Mouse (Mus musculus) midbrain, embryonic 14.5 days (tissue): ENCODE data around the gene Asdurf. TPM values are rescaled to one million over a fixed set of nuclear protein-coding genes. Genes with fewer than 3 reads are reported as not detected.
A peak's percentile ranks its signal among the peaks of the same experiment; 100 is the strongest.
"Not testable (repeated sequence)": the region's sequence is repeated elsewhere in the genome, so short reads cannot be mapped to it uniquely, and the experiment has no call there.

Source experiments
- ATAC-seq: fragments of 200-750 bp; cut with Nextera tagmentation; 2 replicates; pipeline ENCODE4 v1.8.0; 2017; ENCODE audit warnings: moderate number of reproducible peaks, moderate library complexity; ENCODE audit not compliant: low FRiP score, low TSS enrichment
- DNase-seq: peaks from one replicate; pipeline ENCODE4 v3.0.0-alpha.2; 2015
- H3K27ac ChIP-seq: fragments of 300-500 bp; sonication (generic); replicated peaks from 2 replicates; pipeline ENCODE4 v1.5.1; 2014; ENCODE audit warnings: mild to moderate bottlenecking, low read depth, low read length, moderate library complexity
- H3K27me3 ChIP-seq: fragments of 300-500 bp; sonication (generic); 2 replicates; pipeline ENCODE4 v1.6.1; 2014; ENCODE audit warnings: low read length, control low read depth, mixed read lengths; ENCODE audit not compliant: control insufficient read depth, insufficient read depth
- H3K36me3 ChIP-seq: fragments of 300-500 bp; sonication (generic); 2 replicates; pipeline ENCODE4 v1.6.1; 2014; ENCODE audit warnings: low read length, control low read depth; ENCODE audit not compliant: control insufficient read depth, insufficient read depth
- H3K4me1 ChIP-seq: fragments of 300-500 bp; sonication (generic); 2 replicates; pipeline ENCODE4 v1.6.1; 2014; ENCODE audit warnings: mild to moderate bottlenecking, antibody characterized with exemption, low read length, control low read depth; ENCODE audit not compliant: control insufficient read depth, insufficient read depth
- H3K4me2 ChIP-seq: fragments of 300-500 bp; sonication (generic); 2 replicates; pipeline ENCODE4 v1.6.1; 2014; ENCODE audit warnings: mild to moderate bottlenecking, low read length, moderate library complexity
- H3K4me3 ChIP-seq: fragments of 300-500 bp; sonication (generic); replicated peaks from 2 replicates; pipeline ENCODE4 v1.5.1; 2014; ENCODE audit warnings: low read depth, low read length
- H3K9ac ChIP-seq: fragments of 300-500 bp; sonication (generic); replicated peaks from 2 replicates; pipeline ENCODE4 v1.6.1; 2014; ENCODE audit warnings: mild to moderate bottlenecking, low read length, moderate library complexity
- H3K9me3 ChIP-seq: fragments of 300-500 bp; sonication (generic); 2 replicates; pipeline ENCODE4 v1.6.1; 2016; ENCODE audit warnings: low read length, control low read depth, mixed read lengths; ENCODE audit not compliant: control insufficient read depth
- WGBS: fragments of 180-500 bp; shearing (Covaris S2); extraction: QIAGEN DNeasy Blood & Tissue Kit; methylation state at CpG from one replicate; pipeline ENCODE4 v1.1.7; 2014; 5-methylcytosine and 5-hydroxymethylcytosine counted together
- polyA plus RNA-seq: library from polyadenylated mRNA; unstranded; fragments of >200 nt; fragmentation: Nextera tagmentation; extraction: Ambion mirVana; gene quantifications from 2 replicates; pipeline ENCODE4 v1.2.1, GENCODE M21; 2014

The Asdurf gene
- polyA plus RNA-seq: 9.4 and 11.5 TPM in 2 replicates

DNA sequence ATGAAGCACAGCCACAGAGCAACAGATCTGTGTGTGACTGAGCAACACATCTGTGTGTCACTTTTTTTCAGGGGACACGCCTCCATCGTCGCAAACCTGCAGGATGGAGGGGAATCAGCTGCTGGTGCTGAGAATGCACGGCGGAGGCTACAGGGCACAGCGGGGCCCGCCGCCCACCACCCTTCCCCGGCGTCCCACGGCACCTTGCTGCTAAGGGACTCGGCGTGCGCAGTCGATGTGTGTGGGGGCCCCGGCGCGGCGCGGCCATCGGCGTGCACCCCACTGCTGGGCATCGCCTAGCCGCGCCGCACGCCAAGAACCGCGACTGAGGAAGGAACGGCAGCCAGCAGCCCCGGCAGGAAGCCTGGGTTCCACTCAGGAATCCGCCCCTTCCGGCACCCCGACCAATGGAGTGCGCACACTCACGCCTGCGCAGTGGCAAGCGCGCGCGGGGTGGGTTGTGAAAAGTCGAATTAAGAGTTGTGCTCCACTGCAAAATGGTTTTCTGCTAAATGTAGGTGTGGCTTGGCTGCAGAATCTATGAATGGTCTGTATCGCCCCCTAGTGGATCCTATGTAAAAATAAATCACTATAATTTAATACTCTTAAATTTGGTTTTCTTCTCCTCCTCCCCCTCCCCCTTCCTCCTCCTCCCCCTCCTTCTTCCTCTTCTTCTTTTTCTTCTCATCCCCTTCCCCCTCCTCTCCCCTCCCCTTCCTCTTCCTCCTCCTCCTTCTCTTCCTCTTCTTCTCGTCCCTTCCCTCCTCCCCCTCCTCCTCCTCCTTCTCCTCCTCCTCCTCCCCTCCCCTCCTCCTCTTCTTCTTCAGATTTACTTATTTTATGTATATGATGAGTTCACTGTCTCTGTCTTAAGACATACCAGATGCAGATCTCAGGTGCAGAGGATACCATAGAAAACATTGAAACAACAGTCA is at the start of gene Asdurf, which contains the start of the genes Gm28551 and Asnsd1:
Gene Asdurf, minus strand, starts transcription at position 293 of the 935 bp plus-strand sequence.
Gene Gm28551, minus strand, starts transcription at position 341 of the 935 bp plus-strand sequence.
Gene Asnsd1, minus strand, starts transcription at position 426 of the 935 bp plus-strand sequence.
- WGBS: under 1% methylated on average over 44 of the region's 44 CpGs
- Histone ChIP-seq H3K4me2 (peak within 1 kb of the TSS; percentile 59), H3K9me3 (0 out of 2 replicates have a peak, but pooled peaks cover 4% of the 10 kb centered on the region), H3K4me3 (peak within 1 kb of the TSS; percentile 85), H3K9ac (peak within 1 kb of the TSS; percentile 91), H3K36me3 (peaks cover 14% of the 10 kb centered on the region), H3K27me3 (no peaks in the 10 kb centered on the region), H3K4me1 (peaks cover 6% of the 10 kb centered on the region; the same call in 1 of the 2 replicates), H3K27ac (peak within 1 kb of the TSS; percentile 90)
- peak; percentile 98 for DNase-seq
- peak; percentile 100 for ATAC-seq

GRCm38 (mm10) chr1:53393936-53394760 is 41.7 kb upstream of the Asdurf start:
- peak; percentile 5 for DNase-seq
- H3K36me3 ChIP-seq, H3K27ac ChIP-seq, ATAC-seq, H3K27me3 ChIP-seq, H3K9me3 ChIP-seq, H3K4me2 ChIP-seq, H3K4me3 ChIP-seq, H3K9ac ChIP-seq, H3K4me1 ChIP-seq: not testable (repeated sequence)
- WGBS: 33% methylated on average over 21 of the region's 21 CpGs

GRCm38 (mm10) chr1:53388762-53389161 is 36.3 kb upstream of the Asdurf start:
- H3K9me3 ChIP-seq: no peaks in the 10 kb centered on the region
- no peaks in the 10 kb centered on the region for H3K27me3 ChIP-seq
- WGBS: 93% methylated on average over 11 of the region's 14 CpGs
- no peak overlapping the region for H3K9ac ChIP-seq
- no peak for ATAC-seq
- no peak overlapping the region for H3K4me3 ChIP-seq
- H3K36me3 ChIP-seq: no peaks in the 10 kb centered on the region
- H3K4me2 ChIP-seq: no peak overlapping the region
- no peak overlapping the region for H3K27ac ChIP-seq
- H3K4me1 ChIP-seq: no peaks in the 10 kb centered on the region
- DNase-seq: no peak

DNA sequence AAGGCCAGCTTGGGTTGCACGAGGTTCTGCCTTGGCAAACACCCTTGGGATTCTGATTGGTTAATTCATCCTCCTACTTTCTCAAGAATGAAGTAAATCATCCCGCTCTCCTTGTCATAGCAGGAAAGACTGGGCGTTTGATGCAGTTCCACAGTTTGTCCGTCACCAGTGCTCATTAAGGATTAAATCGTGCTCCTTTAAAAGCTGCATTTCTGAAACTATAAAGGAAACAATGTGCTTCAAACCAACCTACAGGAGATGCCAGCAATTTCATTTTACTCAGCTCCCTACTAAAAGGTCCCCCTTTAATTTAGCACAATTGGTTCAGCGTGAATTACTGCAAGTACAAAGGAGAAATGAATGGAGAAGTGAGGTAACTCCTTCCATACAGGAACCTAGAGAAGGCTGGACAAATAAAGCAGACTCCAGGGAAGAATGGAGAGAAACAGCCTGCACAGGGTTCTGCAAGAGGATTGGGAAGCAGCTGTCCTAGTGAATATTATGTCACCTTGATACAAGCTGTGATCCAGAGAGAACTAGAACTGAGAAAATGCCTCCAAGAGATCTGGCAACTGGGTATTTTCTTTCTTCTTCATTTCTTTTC is 31.8 kb upstream of the Asdurf start:
- Histone ChIP-seq H3K36me3 (no peaks in the 10 kb centered on the region), H3K4me2 (no peak overlapping the region), H3K27me3 (no peaks in the 10 kb centered on the region), H3K9ac (no peak overlapping the region), H3K9me3 (no peaks in the 10 kb centered on the region), H3K27ac (no peak overlapping the region), H3K4me1 (no peaks in the 10 kb centered on the region), H3K4me3 (no peak overlapping the region)
- DNase-seq (no peak), ATAC-seq (no peak)
- 78% methylated on average over 6 of the region's 6 CpGs for WGBS

DNA sequence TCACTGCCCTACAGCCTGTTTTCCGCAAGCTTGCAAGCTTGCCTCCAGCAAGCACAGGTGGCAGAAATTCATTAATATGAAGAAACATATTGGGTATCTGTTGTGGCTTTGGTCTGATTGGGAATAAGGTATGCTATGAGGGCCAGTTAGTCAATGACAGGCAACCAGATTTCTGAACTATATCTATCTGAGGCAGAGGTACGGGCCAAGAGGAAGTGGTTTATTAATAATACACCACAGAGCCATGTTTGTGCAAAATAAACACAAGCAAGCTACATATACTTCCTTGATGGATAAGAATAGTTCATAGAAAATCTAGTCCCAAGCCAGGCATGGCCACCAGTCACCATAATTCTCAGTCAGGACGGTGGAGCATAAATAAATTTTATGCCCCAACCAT is 25.3 kb upstream of the Asdurf start:
- no peak overlapping the region for H3K4me3 ChIP-seq
- WGBS: 69% methylated on average over 3 of the region's 3 CpGs
- no peak for ATAC-seq

GRCm38 (mm10) chr1:53375965-53376364 is 23.5 kb upstream of the Asdurf start:
- 74% methylated on average over 2 of the region's 2 CpGs for WGBS
- H3K9ac ChIP-seq, H3K27ac ChIP-seq, DNase-seq, H3K4me1 ChIP-seq, H3K36me3 ChIP-seq, ATAC-seq, H3K9me3 ChIP-seq, H3K4me3 ChIP-seq, H3K4me2 ChIP-seq, H3K27me3 ChIP-seq: not testable (repeated sequence)

More for the DNA sequence above, 25.3 kb upstream of the Asdurf start:
- no peaks in the 10 kb centered on the region for H3K27me3 ChIP-seq
- DNase-seq: no peak
- no peaks in the 10 kb centered on the region for H3K36me3 ChIP-seq
- H3K4me2 ChIP-seq: no peak overlapping the region
- no peak overlapping the region for H3K27ac ChIP-seq
- H3K9me3 ChIP-seq: no peaks in the 10 kb centered on the region
- H3K4me1 ChIP-seq: no peaks in the 10 kb centered on the region
- H3K9ac ChIP-seq: no peak overlapping the region

GRCm38 (mm10) chr1:53358988-53359387 is 6.6 kb upstream of the Asdurf start:
- Histone ChIP-seq H3K36me3 (no peaks in the 10 kb centered on the region), H3K4me3 (no peak overlapping the region), H3K9me3 (no peaks in the 10 kb centered on the region), H3K4me2 (no peak overlapping the region), H3K27ac (no peak overlapping the region), H3K4me1 (no peaks in the 10 kb centered on the region), H3K9ac (no peak overlapping the region), H3K27me3 (no peaks in the 10 kb centered on the region)
- DNase-seq: no peak
- ATAC-seq: no peak

DNA sequence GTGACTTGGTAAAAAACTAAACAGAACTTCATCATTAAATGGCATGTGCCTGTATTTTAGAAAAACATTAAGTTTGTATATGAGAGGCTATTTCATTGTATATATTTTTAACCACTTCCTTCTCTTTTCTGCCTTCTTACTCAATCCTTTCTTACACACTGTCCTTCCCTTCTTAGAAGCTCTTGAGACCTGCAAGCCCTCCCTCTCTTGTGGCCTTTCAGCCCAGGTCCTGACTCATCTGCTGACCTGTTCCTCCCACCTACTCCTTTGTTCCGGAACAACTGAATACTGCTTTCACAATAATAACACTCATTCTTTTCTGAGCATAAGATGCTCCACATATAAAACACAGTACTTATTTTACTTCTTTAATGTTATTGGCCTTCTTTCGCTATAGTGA is 11.3 kb downstream of the Asdurf start:
- no peaks in the 10 kb centered on the region for H3K4me1 ChIP-seq
- peaks cover 6% of the 10 kb centered on the region; the same call in 1 of the 2 replicates for H3K9me3 ChIP-seq
- no peaks in the 10 kb centered on the region for H3K27me3 ChIP-seq
- no peak overlapping the region for H3K27ac ChIP-seq
- peaks cover 45% of the 10 kb centered on the region for H3K36me3 ChIP-seq
- no peak overlapping the region for H3K4me3 ChIP-seq
- WGBS: 98% methylated on average over 2 of the region's 2 CpGs
- H3K9ac ChIP-seq: no peak overlapping the region
- H3K4me2 ChIP-seq: no peak overlapping the region
- ATAC-seq: no peak
- no peak for DNase-seq
